Mouse (Mus musculus) retina, adult 2 months (tissue): ENCODE measurements around the gene Tm6sf1.

ENCODE experiments used
- DNase-seq: peaks from one replicate; pipeline ENCODE4 v3.0.0-alpha.2; 2012; ENCODE audit warnings: low read depth, low spot score

Tm6sf1 gene

DNA sequence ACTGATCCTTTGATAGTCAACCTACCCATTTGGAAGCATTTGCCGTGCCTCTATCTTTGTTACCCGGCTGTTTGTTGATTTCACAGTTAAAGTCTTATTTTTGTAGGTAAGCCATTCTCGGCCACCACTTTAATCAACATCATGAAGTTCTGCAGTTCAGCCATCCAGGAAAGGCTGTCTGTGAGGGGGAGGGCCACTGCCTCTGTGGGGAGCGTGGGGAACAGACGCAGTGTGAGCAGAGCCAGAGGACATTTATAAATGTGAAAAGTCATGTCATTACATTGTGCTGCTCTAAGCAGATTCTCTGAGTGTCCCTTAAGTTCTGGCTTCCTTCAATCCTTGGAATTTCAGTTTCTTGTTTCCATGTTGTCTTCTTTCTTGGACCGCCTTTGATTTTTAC, 8.6 kb upstream of the Tm6sf1 start:
- DNase-seq: no peak

DNA sequence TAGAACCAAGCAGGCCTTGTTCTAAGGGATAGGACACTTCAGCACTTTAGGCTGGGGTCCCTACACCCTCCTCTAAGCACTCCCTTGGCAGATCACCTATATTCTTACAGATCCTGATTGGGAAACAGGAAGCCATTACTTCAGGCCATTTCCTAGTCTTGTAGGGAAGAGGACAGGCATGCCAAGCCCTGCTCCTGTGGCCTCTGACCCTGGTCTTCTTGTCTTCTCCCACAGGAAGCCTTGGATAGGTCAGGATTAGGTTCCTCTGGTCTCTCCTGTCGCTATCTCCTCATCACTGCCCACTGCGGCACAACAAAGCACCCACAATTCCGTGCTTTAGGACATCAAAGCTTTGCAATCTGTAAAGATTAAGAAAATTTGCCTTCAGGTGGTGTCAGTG, 7.1 kb upstream of the Tm6sf1 start:
- no peak for DNase-seq

DNA sequence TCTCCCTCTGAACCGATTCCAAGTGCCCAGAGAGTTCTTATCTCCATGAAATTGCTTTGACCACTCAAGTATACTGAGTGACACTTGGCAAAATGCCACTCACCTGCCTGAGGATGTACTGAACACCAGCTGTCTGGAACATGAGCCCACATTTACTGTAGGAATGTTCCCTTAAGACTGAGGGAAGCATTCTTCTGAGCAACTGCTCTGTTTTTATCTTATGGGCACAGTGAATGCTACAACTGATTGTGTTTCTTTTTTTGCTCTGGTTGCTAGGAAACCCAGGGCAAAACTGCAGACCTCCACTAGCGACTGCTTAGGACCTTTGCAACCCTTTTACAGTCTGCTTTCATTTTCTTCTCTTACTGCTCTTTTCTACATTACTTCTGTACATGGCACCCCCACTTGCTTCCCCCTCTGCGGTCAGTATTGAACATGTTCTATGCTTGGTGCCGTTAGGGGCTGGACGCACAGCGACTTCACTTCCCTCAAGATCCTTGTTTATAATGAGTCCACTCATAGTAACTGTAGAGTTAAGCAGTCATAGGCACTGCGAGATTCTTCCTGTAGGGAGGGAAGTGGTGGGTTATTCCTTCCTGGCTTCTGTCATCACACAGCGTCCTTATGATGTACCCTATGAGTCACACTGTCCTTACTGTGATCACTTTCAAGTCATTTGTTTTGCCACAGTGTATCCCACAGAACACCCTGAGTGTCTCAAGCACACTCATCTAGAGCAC, 4.1 kb upstream of the Tm6sf1 start:
- DNase-seq: no peak

DNA sequence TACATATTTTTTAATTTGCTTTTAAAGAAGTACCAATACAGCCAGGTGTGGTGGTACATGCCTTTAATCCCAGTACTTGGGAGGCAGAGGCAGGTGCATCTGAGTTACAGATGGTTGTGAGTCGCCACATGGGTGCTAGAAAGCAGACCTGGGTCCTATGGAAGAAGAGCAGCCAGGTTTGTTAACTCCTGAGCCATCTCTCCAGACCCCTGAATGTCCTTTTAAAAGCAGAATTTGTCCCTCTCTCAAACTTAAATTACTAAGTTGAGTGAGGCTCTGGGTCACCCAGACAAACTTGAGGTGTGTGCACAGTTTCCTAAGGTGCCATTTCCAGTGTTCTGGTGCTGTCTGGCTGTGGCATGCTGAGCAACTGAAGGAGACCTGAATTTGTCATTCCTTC, 3.1 kb upstream of the Tm6sf1 start, which contains the start of gene Gm10160:
Gene Gm10160, minus strand, starts transcription at position 101 of the 400 bp plus-strand sequence.
- no peak for DNase-seq

DNA sequence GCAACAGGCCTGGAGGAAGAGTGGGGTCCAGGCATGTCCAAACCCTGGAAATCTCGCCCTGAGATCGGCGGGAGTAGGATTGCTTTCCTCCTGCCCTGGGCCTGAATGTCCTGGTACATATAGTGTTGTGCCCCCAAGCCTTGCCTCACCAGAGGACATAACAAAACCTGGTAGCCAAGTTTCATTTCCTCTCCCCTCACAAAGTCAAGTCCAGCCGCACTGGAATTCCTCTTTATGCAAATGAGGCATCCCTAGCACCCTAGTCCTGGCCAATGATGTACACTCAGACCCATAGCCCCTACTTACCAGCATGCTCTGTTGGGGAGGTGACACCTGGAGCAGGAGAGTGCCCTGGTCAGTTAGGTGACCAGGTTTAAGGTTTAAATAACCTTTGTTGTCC, 2.6 kb upstream of the Tm6sf1 start:
- DNase-seq: no peak

- no peak for DNase-seq
Observed at GRCm38 (mm10) chr7:81858236-81858635, 565 bp upstream of the Tm6sf1 start.

DNA sequence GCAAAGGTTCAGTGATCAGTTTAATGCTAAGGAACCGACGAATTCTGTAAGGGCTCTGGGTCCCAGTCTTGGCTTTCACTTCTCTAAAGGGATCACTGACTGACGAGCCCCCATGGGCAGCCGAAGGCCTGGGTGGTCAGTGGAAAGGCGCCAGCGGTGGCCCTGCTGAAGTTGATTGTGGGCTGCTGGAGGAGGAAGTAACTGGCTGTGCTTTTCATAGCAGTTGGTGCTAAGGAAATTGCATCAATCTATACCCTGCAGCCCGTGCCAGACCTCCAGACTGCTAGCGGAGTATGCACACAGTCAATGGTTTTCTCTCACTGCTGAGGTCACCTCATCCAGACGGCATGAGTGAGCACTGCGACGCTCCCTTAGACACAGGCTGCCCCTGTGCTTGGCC, 1.3 kb downstream of the Tm6sf1 start:
- no peak for DNase-seq

DNA sequence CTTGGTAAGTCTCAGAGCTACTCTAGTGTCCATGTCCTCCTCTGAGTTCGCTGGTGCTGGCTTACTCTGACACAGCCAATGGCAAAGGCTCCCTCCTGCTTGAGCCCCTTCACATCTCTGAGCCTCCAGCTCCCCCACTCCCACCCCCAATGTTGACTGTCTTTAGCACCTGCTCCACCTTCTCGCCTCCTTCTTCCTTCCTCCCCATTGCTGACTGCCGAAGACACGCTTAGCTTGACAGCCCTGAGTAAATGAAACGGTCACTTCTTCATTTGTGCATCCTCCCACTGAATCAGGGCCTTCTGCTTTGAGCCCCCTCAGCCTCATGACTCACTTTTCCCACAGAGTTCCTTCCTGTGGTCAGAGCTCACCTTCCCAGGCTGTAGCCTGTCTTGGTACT, 2.2 kb downstream of the Tm6sf1 start:
- no peak for DNase-seq

DNA sequence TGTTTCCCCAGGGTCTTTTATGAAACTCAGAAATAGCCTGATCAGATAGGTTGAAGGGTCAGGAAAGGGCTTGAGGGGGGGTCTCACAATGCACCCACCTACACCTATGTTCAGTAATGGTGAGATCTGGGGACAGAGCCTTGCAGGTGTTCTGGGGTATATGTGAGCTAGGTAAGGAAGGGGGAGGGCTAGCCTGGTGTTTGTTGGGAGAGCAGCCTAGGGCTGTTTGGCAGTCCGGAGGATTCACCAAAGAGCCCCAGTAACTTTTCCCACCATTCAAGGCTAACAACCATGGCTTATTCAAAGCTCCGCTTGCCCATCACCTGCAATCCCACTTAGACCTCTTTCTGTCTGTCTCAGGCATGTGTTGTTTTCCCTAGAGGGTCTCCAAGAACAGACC, 2.7 kb downstream of the Tm6sf1 start:
- DNase-seq: no peak

GRCm38 (mm10) chr7:81861921-81862320, 3.1 kb downstream of the Tm6sf1 start:
- no peak for DNase-seq

DNA sequence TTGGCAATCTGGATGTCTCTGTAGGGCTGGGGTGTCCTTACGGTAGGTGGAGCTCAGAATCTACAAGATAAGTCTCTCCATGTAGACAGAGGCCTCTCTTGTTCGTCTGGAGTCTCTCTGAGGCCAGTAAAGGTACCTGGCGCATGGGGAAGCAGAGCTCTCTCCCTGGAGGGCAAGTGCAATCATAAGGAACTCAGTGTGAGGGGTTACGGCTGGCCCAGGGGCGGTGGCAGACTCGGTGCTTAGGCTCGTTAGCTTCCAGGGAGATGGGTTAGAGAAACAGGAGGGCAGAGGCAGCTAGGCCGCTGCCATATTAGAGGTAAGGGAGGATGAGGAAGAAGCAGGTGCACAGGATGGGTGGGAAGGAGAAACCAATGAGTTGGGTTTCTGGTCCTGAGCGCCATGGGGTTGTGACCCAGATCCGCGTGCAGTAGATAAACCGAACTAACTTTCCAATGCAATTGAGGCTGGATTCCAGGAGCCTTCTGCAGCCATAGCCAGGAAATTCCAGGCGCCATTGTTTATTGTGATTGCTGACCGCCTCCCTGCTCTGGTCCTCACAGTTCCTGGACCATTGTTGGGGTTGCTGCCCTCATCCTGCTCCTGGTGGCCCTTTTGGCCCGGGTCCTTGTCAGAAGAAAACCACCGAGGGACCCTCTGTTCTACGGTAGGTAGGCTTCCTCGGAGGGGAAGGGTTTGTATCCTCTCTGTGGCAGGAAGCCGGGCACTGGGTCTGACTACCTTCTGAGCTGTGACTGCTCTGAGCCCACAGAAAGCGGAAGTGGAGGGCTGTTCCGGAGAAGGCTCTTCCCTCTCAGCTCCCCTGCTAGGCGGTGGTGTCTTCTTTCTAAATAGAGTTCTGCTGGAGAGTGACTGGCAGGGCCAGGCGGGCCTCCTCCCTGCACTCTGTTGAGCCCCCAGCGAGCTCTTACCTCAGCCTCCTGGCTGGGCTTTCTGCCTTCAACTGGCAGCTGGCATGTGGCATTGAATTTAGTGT, 4.1 kb downstream of the Tm6sf1 start:
- DNase-seq: no peak

GRCm38 (mm10) chr7:81864552-81864951, 5.8 kb downstream of the Tm6sf1 start:
- no peak for DNase-seq

GRCm38 (mm10) chr7:81865937-81866336, 7.1 kb downstream of the Tm6sf1 start:
- no peak for DNase-seq

DNA sequence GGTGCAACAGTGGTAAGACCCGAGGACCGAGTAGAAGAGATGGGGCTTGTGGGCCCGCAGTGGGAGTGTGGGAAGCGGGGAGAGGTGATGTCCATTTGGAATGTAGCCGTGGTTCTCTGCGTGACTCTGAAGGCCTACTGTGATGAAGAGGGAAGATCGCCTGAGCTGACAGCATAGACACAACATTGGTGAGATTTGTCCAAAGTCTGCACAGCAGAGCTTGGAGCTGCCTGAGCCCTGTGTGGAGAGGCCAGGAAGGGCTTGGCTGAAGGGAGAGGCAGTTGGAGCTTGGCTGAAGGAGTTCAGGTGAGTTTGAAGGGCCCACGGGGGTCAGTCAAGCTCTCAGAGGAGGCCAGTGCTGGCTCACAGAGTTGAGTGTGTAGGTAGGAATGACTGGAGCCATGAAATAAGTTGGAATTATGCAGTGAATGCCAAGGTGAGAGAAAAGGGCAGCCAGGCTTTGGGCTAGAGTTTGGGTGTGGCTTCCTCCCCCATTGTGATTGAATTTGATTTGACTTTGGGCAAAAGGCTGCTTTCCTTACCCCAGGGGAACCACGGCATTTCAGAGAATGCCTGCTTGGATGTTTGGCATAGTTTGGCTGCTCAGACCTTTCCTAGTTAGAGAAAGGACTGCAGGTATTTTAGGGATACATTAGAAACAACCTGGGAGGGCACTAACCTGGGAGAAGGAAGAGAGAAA, 8.6 kb downstream of the Tm6sf1 start:
- no peak for DNase-seq

GRCm38 (mm10) chr7:81868158-81868557, 9.4 kb downstream of the Tm6sf1 start:
- DNase-seq: peak; percentile 58

DNA sequence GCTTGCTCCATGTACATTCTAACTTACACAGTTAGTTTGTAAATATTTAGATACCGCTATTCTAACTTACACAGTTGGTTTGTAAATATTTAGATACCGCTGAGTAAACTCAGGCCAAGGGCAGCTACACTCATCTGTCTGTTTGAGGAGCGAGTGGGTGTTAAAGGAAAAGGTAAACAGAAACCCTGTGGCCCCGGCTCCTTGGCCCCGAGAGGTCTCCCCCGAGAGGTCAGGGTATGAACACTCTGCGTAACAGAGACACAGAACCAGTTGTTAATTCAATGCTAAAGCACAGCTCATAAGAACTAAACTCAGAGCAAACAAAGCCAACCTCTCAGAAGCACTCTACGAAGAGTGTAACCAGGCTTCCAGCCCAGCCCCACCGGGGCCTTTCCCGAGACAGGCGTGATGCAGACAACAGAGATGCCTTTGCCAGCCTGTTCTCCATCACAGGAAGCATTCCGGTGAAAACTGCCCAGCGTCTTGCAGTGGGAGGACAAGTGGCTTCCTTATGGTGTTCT, 13.8 kb downstream of the Tm6sf1 start:
- DNase-seq: no peak

GRCm38 (mm10) chr7:81873807-81874206, 15.0 kb downstream of the Tm6sf1 start:
- no peak for DNase-seq

GRCm38 (mm10) chr7:81874636-81875035, 15.8 kb downstream of the Tm6sf1 start:
- no peak for DNase-seq

DNA sequence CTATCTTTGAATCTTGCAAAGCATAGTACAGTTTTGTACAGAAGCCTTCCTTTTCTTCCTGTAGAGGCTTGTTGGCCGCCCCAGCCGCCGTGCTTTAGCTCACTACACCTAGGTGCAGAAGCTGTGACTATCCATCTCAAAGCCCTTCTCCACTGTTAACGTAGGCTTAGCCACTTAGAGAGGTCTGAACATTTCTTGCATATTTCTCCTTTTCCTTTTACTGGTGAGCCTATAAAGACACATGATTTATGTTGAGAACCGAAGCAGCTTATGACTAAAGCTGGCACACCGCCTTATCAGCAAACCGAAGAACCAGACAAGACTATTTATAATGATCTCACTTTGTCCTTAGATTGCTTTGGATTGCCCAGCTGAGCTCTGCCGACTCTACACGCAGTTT, 16.6 kb downstream of the Tm6sf1 start:
- DNase-seq: no peak

DNA sequence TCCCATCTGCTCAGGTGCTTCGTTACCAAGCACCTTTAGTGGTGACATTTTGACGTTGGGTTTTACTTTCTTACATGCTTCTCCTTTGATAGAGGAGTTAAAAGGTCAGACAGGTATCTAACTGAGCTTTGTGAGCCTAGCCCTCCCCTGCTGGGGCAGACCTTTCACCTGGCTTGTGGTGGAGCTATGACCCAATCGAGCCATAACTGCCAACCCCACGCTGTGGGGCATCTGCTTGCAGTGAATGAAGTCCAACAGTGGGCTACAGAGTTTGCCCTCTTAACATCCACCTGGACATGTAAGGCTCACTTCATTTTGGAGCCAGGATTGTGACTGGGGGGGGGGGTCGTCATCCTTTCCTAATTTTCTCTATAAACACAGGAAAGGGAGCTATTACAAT, 21.5 kb downstream of the Tm6sf1 start:
- no peak for DNase-seq

DNA sequence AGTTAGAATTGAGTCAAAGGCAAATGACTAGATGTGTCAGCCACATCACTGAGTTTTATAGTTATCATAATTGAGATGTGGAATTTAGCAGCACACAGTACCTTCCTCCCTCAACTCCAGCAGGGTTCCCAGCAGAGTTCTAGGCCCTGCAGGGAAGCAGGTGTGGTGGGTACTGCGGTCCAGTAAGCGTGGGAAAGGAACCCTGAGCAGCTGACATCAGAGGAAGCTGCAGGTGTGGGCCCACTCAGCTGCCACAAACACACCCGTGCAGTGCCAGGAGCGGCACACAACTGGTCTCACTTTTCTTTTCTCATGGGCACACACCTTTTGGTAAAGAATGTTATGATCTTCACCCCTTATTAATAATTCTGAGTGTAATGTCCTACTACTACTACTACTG, 22.0 kb downstream of the Tm6sf1 start:
- DNase-seq: no peak

GRCm38 (mm10) chr7:81881600-81881999, 22.8 kb downstream of the Tm6sf1 start:
- no peak for DNase-seq
